Mouse (Mus musculus): ENCODE measurements around the gene Gm10974. TPM values are rescaled to one million over a fixed set of nuclear protein-coding genes. Genes with fewer than 3 reads are reported as not detected.

Gene Gm10974
- polyA plus RNA-seq, 1 experiment from 2014 or later = not detected

- no peak overlapping the region for H3K27ac ChIP-seq (ENCODE audit: low read depth, low read length)
- 86% methylated on average over 6 of the region's 6 CpGs for WGBS
- ATAC-seq (ENCODE audit: low read depth) = no peak
Observed at GRCm38 (mm10) chr7:66370970-66371369, 5.3 kb downstream of the Gm10974 start.

GRCm38 (mm10) chr7:66373391-66373790 is 7.7 kb downstream of the Gm10974 start:
- Histone ChIP-seq H3K4me3 (ENCODE audit: low read depth, low read length) (no peak overlapping the region), H3K27ac (ENCODE audit: low read depth, low read length) (no peak overlapping the region), H3K36me3 (ENCODE audit: control insufficient read depth, insufficient read depth, low read length) (no peaks in the 10 kb centered on the region), H3K9ac (replicated peaks; ENCODE audit: low read depth, low read length) (no peak overlapping the region), H3K4me1 (ENCODE audit: control insufficient read depth, insufficient read depth, low read length) (no peaks in the 10 kb centered on the region), H3K27me3 (ENCODE audit: control insufficient read depth, insufficient read depth, low read length) (no peaks in the 10 kb centered on the region), H3K4me2 (ENCODE audit: low read depth, low read length) (no peak overlapping the region), H3K9me3 (ENCODE audit: control insufficient read depth, low read length) (no peaks in the 10 kb centered on the region)
- WGBS = 86% methylated on average over 3 of the region's 3 CpGs
- ATAC-seq (ENCODE audit: low read depth) = no peak

More at GRCm38 (mm10) chr7:66370970-66371369, 5.3 kb downstream of the Gm10974 start:
- Histone ChIP-seq H3K4me2 (ENCODE audit: low read depth, low read length) (no peak overlapping the region), H3K4me1 (ENCODE audit: control insufficient read depth, insufficient read depth, low read length) (no peaks in the 10 kb centered on the region), H3K27me3 (ENCODE audit: control insufficient read depth, insufficient read depth, low read length) (no peaks in the 10 kb centered on the region), H3K36me3 (ENCODE audit: control insufficient read depth, insufficient read depth, low read length) (no peaks in the 10 kb centered on the region), H3K9ac (replicated peaks; ENCODE audit: low read depth, low read length) (no peak overlapping the region), H3K9me3 (ENCODE audit: control insufficient read depth, low read length) (no peaks in the 10 kb centered on the region), H3K4me3 (ENCODE audit: low read depth, low read length) (no peak overlapping the region)

- Histone ChIP-seq H3K27ac (ENCODE audit: low read depth, low read length) (no peak overlapping the region), H3K27me3 (ENCODE audit: control insufficient read depth, insufficient read depth, low read length) (no peaks in the 10 kb centered on the region), H3K9me3 (ENCODE audit: control insufficient read depth, low read length) (no peaks in the 10 kb centered on the region), H3K4me2 (ENCODE audit: low read depth, low read length) (no peak overlapping the region), H3K4me1 (ENCODE audit: control insufficient read depth, insufficient read depth, low read length) (no peaks in the 10 kb centered on the region), H3K4me3 (ENCODE audit: low read depth, low read length) (no peak overlapping the region), H3K36me3 (ENCODE audit: control insufficient read depth, insufficient read depth, low read length) (no peaks in the 10 kb centered on the region), H3K9ac (replicated peaks; ENCODE audit: low read depth, low read length) (no peak overlapping the region)
- ATAC-seq (ENCODE audit: low read depth) = no peak
- WGBS = 86% methylated on average over 4 of the region's 4 CpGs
Observed at GRCm38 (mm10) chr7:66375736-66376135, 10.0 kb downstream of the Gm10974 start.

GRCm38 (mm10) chr7:66376560-66376959 is 10.9 kb downstream of the Gm10974 start:
- no peak overlapping the region for H3K4me3 ChIP-seq (ENCODE audit: low read depth, low read length)
- no peaks in the 10 kb centered on the region for H3K36me3 ChIP-seq (ENCODE audit: control insufficient read depth, insufficient read depth, low read length)
- H3K27me3 ChIP-seq (ENCODE audit: control insufficient read depth, insufficient read depth, low read length) = no peaks in the 10 kb centered on the region
- H3K27ac ChIP-seq (ENCODE audit: low read depth, low read length) = no peak overlapping the region
- H3K9me3 ChIP-seq (ENCODE audit: control insufficient read depth, low read length) = no peaks in the 10 kb centered on the region
- no peak overlapping the region for H3K9ac ChIP-seq (replicated peaks; ENCODE audit: low read depth, low read length)
- ATAC-seq (ENCODE audit: low read depth) = no peak
- 85% methylated on average over 10 of the region's 10 CpGs for WGBS
- H3K4me1 ChIP-seq (ENCODE audit: control insufficient read depth, insufficient read depth, low read length) = no peaks in the 10 kb centered on the region
- no peak overlapping the region for H3K4me2 ChIP-seq (ENCODE audit: low read depth, low read length)

- Histone ChIP-seq H3K4me1 (ENCODE audit: control insufficient read depth, insufficient read depth, low read length) (0 out of 2 replicates have a peak, but pooled peaks cover 8% of the 10 kb centered on the region), H3K27me3 (ENCODE audit: control insufficient read depth, insufficient read depth, low read length) (peaks cover 6% of the 10 kb centered on the region), H3K9ac (replicated peaks; ENCODE audit: low read depth, low read length) (no peak overlapping the region), H3K9me3 (ENCODE audit: control insufficient read depth, low read length) (no peaks in the 10 kb centered on the region), H3K4me3 (ENCODE audit: low read depth, low read length) (no peak overlapping the region), H3K4me2 (ENCODE audit: low read depth, low read length) (no peak overlapping the region), H3K36me3 (ENCODE audit: control insufficient read depth, insufficient read depth, low read length) (no peaks in the 10 kb centered on the region), H3K27ac (ENCODE audit: low read depth, low read length) (no peak overlapping the region)
- no peak for ATAC-seq (ENCODE audit: low read depth)
- 77% methylated on average over 5 of the region's 5 CpGs for WGBS
Observed at GRCm38 (mm10) chr7:66384213-66384612, 18.5 kb downstream of the Gm10974 start.

- Histone ChIP-seq H3K4me2 (ENCODE audit: low read depth, low read length) (no peak overlapping the region), H3K9me3 (ENCODE audit: control insufficient read depth, low read length) (no peaks in the 10 kb centered on the region), H3K4me3 (ENCODE audit: low read depth, low read length) (no peak overlapping the region), H3K9ac (replicated peaks; ENCODE audit: low read depth, low read length) (no peak overlapping the region), H3K27me3 (ENCODE audit: control insufficient read depth, insufficient read depth, low read length) (peaks cover 6% of the 10 kb centered on the region), H3K36me3 (ENCODE audit: control insufficient read depth, insufficient read depth, low read length) (no peaks in the 10 kb centered on the region), H3K27ac (ENCODE audit: low read depth, low read length) (no peak overlapping the region), H3K4me1 (ENCODE audit: control insufficient read depth, insufficient read depth, low read length) (0 out of 2 replicates have a peak, but pooled peaks cover 8% of the 10 kb centered on the region)
- WGBS = 95% methylated on average over 8 of the region's 8 CpGs
- no peak for ATAC-seq (ENCODE audit: low read depth)
Observed at GRCm38 (mm10) chr7:66384891-66385290, 19.2 kb downstream of the Gm10974 start.

GRCm38 (mm10) chr7:66385826-66386225 is 20.1 kb downstream of the Gm10974 start:
- no peaks in the 10 kb centered on the region for H3K36me3 ChIP-seq (ENCODE audit: control insufficient read depth, insufficient read depth, low read length)
- no peaks in the 10 kb centered on the region for H3K9me3 ChIP-seq (ENCODE audit: control insufficient read depth, low read length)
- no peak for ATAC-seq (ENCODE audit: low read depth)
- 0 out of 2 replicates have a peak, but pooled peaks cover 8% of the 10 kb centered on the region for H3K4me1 ChIP-seq (ENCODE audit: control insufficient read depth, insufficient read depth, low read length)
- H3K4me2 ChIP-seq (ENCODE audit: low read depth, low read length) = no peak overlapping the region
- H3K4me3 ChIP-seq (ENCODE audit: low read depth, low read length) = no peak overlapping the region
- 95% methylated on average over 12 of the region's 12 CpGs for WGBS
- peaks cover 6% of the 10 kb centered on the region for H3K27me3 ChIP-seq (ENCODE audit: control insufficient read depth, insufficient read depth, low read length)
- H3K27ac ChIP-seq (ENCODE audit: low read depth, low read length) = no peak overlapping the region
- no peak overlapping the region for H3K9ac ChIP-seq (replicated peaks; ENCODE audit: low read depth, low read length)

- ATAC-seq (ENCODE audit: low read depth) = no peak
- Histone ChIP-seq H3K4me2 (ENCODE audit: low read depth, low read length) (no peak overlapping the region), H3K27ac (ENCODE audit: low read depth, low read length) (no peak overlapping the region), H3K9ac (replicated peaks; ENCODE audit: low read depth, low read length) (no peak overlapping the region), H3K36me3 (ENCODE audit: control insufficient read depth, insufficient read depth, low read length) (no peaks in the 10 kb centered on the region), H3K9me3 (ENCODE audit: control insufficient read depth, low read length) (no peaks in the 10 kb centered on the region), H3K4me1 (ENCODE audit: control insufficient read depth, insufficient read depth, low read length) (0 out of 2 replicates have a peak, but pooled peaks cover 8% of the 10 kb centered on the region), H3K27me3 (ENCODE audit: control insufficient read depth, insufficient read depth, low read length) (peaks cover 6% of the 10 kb centered on the region), H3K4me3 (ENCODE audit: low read depth, low read length) (no peak overlapping the region)
- 96% methylated on average over 6 of the region's 6 CpGs for WGBS
Observed at GRCm38 (mm10) chr7:66386411-66386810, 20.7 kb downstream of the Gm10974 start.

GRCm38 (mm10) chr7:66387419-66387812 is 21.7 kb downstream of the Gm10974 start:
- Histone ChIP-seq H3K4me2 (ENCODE audit: low read depth, low read length) (peak overlapping the region; percentile 96), H3K27me3 (ENCODE audit: control insufficient read depth, insufficient read depth, low read length) (peaks cover 6% of the 10 kb centered on the region), H3K4me3 (ENCODE audit: low read depth, low read length) (peak overlapping the region; percentile 42), H3K27ac (ENCODE audit: low read depth, low read length) (no peak overlapping the region), H3K36me3 (ENCODE audit: control insufficient read depth, insufficient read depth, low read length) (no peaks in the 10 kb centered on the region), H3K9me3 (ENCODE audit: control insufficient read depth, low read length) (no peaks in the 10 kb centered on the region), H3K9ac (replicated peaks; ENCODE audit: low read depth, low read length) (peak overlapping the region; percentile 56; the same call in 1 of the 2 replicates), H3K4me1 (ENCODE audit: control insufficient read depth, insufficient read depth, low read length) (0 out of 2 replicates have a peak, but pooled peaks cover 8% of the 10 kb centered on the region)
- peak; percentile 37; the same call in 1 of the 2 replicates for ATAC-seq (ENCODE audit: low read depth)
- 0% methylated on average over 13 of the region's 13 CpGs for WGBS
